Mouse (Mus musculus): Measurements from ENCODE around the gene Dnajb13.

GRCm38 (mm10) chr7:100488474-100489048, 26.2 kb downstream of the Dnajb13 start:
- no peak for TF ChIP-seq POLR2A (IDR thresholded peaks at IDR 0.05; ENCODE audit: low read depth, low read length)
- no peak for TF ChIP-seq CTCF (IDR thresholded peaks at IDR 0.05; ENCODE audit: extremely low read depth, insufficient read length, insufficient replicate concordance, low read depth, low read length)

All from small intestine, adult 2 months (tissue).